Mouse (Mus musculus) myocyte (in vitro differentiated cells): Measurements from ENCODE around the gene Il27. TPM values are rescaled to one million over a fixed set of nuclear protein-coding genes. Genes with fewer than 3 reads are reported as not detected.

Source experiments
- H3K27me3 ChIP-seq: one replicate; pipeline ENCODE4 v1.6.1; 2011; ENCODE audit not compliant: control insufficient read depth, insufficient read depth, insufficient read length
- H3K36me3 ChIP-seq: one replicate; pipeline ENCODE4 v1.6.1; 2011; ENCODE audit not compliant: control insufficient read depth, insufficient read depth
- H3K4me2 ChIP-seq: one replicate; pipeline ENCODE4 v1.6.1; 2011; ENCODE audit warnings: low read depth, control low read depth
- H3K4me3 ChIP-seq: one replicate; pipeline ENCODE4 v1.5.1; 2011; ENCODE audit warnings: mild to moderate bottlenecking, control low read depth, moderate library complexity
- H3K79me2 ChIP-seq: one replicate; pipeline ENCODE4 v1.6.1; 2011; ENCODE audit not compliant: control insufficient read depth, insufficient read depth
- H3ac ChIP-seq: one replicate; pipeline ENCODE4 v1.6.1; 2011; ENCODE audit not compliant: control insufficient read depth, insufficient read length
- CEBPB ChIP-seq: IDR thresholded peaks from 2 replicates; pipeline ENCODE4 v1.6.1; 2011; ENCODE audit warnings: mild to moderate bottlenecking, moderate library complexity; ENCODE audit not compliant: poor library complexity, insufficient read depth, severe bottlenecking
- E2F4 ChIP-seq: IDR thresholded peaks from one replicate; pipeline ENCODE4 v1.6.1; 2011; ENCODE audit warnings: mild to moderate bottlenecking, control low read depth, moderate library complexity; ENCODE audit not compliant: insufficient read depth
- MAX ChIP-seq: IDR thresholded peaks from one replicate; pipeline ENCODE4 v1.6.1; 2011; ENCODE audit warnings: low read depth, mild to moderate bottlenecking, control low read depth
- MYOD1 ChIP-seq, 3 experiments: IDR thresholded peaks; one replicate each; pipeline ENCODE4 v1.6.1; 2011; ENCODE audit warnings: control low read depth in 2 of 3, low read depth in 2 of 3, mild to moderate bottlenecking in 2 of 3, moderate library complexity in 1 of 3; ENCODE audit not compliant: insufficient read length in 2 of 3, control insufficient read depth in 1 of 3
- MYOG ChIP-seq, 3 experiments: IDR thresholded peaks; one replicate each; pipeline ENCODE4 v1.6.1; 2011; ENCODE audit warnings: control low read depth in 2 of 3, low read depth in 2 of 3, mild to moderate bottlenecking in 2 of 3; ENCODE audit not compliant: insufficient read length in 2 of 3, control insufficient read depth in 1 of 3, insufficient read depth in 1 of 3
- POLR2A ChIP-seq: IDR thresholded peaks from one replicate; pipeline ENCODE4 v1.6.1; 2011; ENCODE audit warnings: low read depth, mild to moderate bottlenecking, control low read depth, moderate library complexity; ENCODE audit not compliant: insufficient read length
- POLR2AphosphoS2 ChIP-seq: IDR thresholded peaks from one replicate; pipeline ENCODE4 v1.6.1; 2011; ENCODE audit warnings: low read depth, control low read depth; ENCODE audit not compliant: insufficient read length
- REST ChIP-seq: IDR thresholded peaks from one replicate; pipeline ENCODE4 v1.6.1; 2011; ENCODE audit warnings: mild to moderate bottlenecking, control low read depth, moderate library complexity; ENCODE audit not compliant: insufficient read depth, insufficient read length
- SRF ChIP-seq: IDR thresholded peaks from one replicate; pipeline ENCODE4 v1.6.1; 2011; ENCODE audit warnings: low read depth; ENCODE audit not compliant: control insufficient read depth, insufficient read length
- TCF12 ChIP-seq: IDR thresholded peaks from one replicate; pipeline ENCODE4 v1.6.1; 2011; ENCODE audit warnings: mild to moderate bottlenecking, control low read depth; ENCODE audit not compliant: poor library complexity, insufficient read depth, severe bottlenecking
- TCF3 ChIP-seq: IDR thresholded peaks from one replicate; pipeline ENCODE4 v1.6.1; 2011; ENCODE audit warnings: low read depth, control low read depth; ENCODE audit not compliant: insufficient read length
- USF1 ChIP-seq: IDR thresholded peaks from one replicate; pipeline ENCODE4 v1.6.1; 2011; ENCODE audit warnings: low read depth, mild to moderate bottlenecking, control low read depth, moderate library complexity
- polyA plus RNA-seq: library from polyadenylated mRNA; unstranded; fragments of >200 nt; fragmentation: generic; extraction: Trizol; gene quantifications from one replicate; pipeline ENCODE4 v1.2.1, GENCODE M21; 2012; ENCODE audit warnings: missing spikeins

The Il27 gene
- polyA plus RNA-seq, 1 experiment = not detected

- H3K4me2 ChIP-seq = peak overlapping the region; percentile 64
- peak overlapping the region; percentile 53 for H3ac ChIP-seq
- H3K36me3 ChIP-seq = peaks cover 22% of the 10 kb centered on the region
- peaks cover 24% of the 10 kb centered on the region for H3K79me2 ChIP-seq
- no peaks in the 10 kb centered on the region for H3K27me3 ChIP-seq
- TF ChIP-seq POLR2A (no peak), CEBPB (no peak), REST (no peak), SRF (no peak), MYOD1 (IDR thresholded peaks at IDR 0.05; ENCODE audit: control insufficient read depth in 1 of 3, insufficient read length in 2 of 3, low read depth in 2 of 3) (no peak), MAX (no peak), E2F4 (no peak), TCF3 (no peak), POLR2AphosphoS2 (no peak)
- H3K4me3 ChIP-seq = peak overlapping the region; percentile 97
These were observed 31.3 kb upstream of the Il27 start for GRCm38 (mm10) chr7:126625807-126626600.

- peaks cover 28% of the 10 kb centered on the region for H3K36me3 ChIP-seq
- peak overlapping the region; percentile 96 for H3K4me2 ChIP-seq
- peak overlapping the region; percentile 97 for H3K4me3 ChIP-seq
- TF ChIP-seq SRF = peak; percentile 38
- peak; percentile 48 to 95 (median 66) for TF ChIP-seq MYOG (IDR thresholded peaks at IDR 0.05; ENCODE audit: control insufficient read depth in 1 of 3, insufficient read depth in 1 of 3, insufficient read length in 2 of 3, low read depth in 2 of 3)
- no peak for TF ChIP-seq E2F4
- peak; percentile 38 for TF ChIP-seq USF1
- peak in 2 of 3 experiments; percentile 85 to 92 for TF ChIP-seq MYOD1 (IDR thresholded peaks at IDR 0.05; ENCODE audit: control insufficient read depth in 1 of 3, insufficient read length in 2 of 3, low read depth in 2 of 3)
- TF ChIP-seq TCF12 = peak; percentile 69
- no peak for TF ChIP-seq REST
- no peak for TF ChIP-seq TCF3
- TF ChIP-seq POLR2A = peak; percentile 96
- TF ChIP-seq MAX = peak; percentile 78
- peak; percentile 100 for TF ChIP-seq POLR2AphosphoS2
- peak; percentile 92 for TF ChIP-seq CEBPB
- H3ac ChIP-seq = peak overlapping the region; percentile 53
- no peaks in the 10 kb centered on the region for H3K27me3 ChIP-seq
- H3K79me2 ChIP-seq = peaks cover 24% of the 10 kb centered on the region
These were observed 30.6 kb upstream of the Il27 start for GRCm38 (mm10) chr7:126625369-126625768.

- peak overlapping the region; percentile 97 for H3K4me3 ChIP-seq
- peaks cover 24% of the 10 kb centered on the region for H3K79me2 ChIP-seq
- no peak for TF ChIP-seq TCF3
- TF ChIP-seq POLR2A = peak; percentile 39
- no peak for TF ChIP-seq CEBPB
- peak overlapping the region; percentile 96 for H3K4me2 ChIP-seq
- peaks cover 28% of the 10 kb centered on the region for H3K36me3 ChIP-seq
- H3ac ChIP-seq = peak overlapping the region; percentile 53
- H3K27me3 ChIP-seq = no peaks in the 10 kb centered on the region
These were observed 30.0 kb upstream of the Il27 start for GRCm38 (mm10) chr7:126624774-126625173.

- H3K4me3 ChIP-seq = peak overlapping the region; percentile 97
- peaks cover 28% of the 10 kb centered on the region for H3K36me3 ChIP-seq
- H3K4me2 ChIP-seq = peak overlapping the region; percentile 96
- peaks cover 24% of the 10 kb centered on the region for H3K79me2 ChIP-seq
- TF ChIP-seq E2F4 (no peak), TCF12 (no peak), CEBPB (no peak), REST (no peak), USF1 (no peak), POLR2AphosphoS2 (no peak), POLR2A (no peak), MYOD1 (IDR thresholded peaks at IDR 0.05; ENCODE audit: control insufficient read depth in 1 of 3, insufficient read length in 2 of 3, low read depth in 2 of 3) (no peak), MAX (no peak)
- H3ac ChIP-seq = no peak overlapping the region
- H3K27me3 ChIP-seq = no peaks in the 10 kb centered on the region
These were observed 28.6 kb upstream of the Il27 start for GRCm38 (mm10) chr7:126623381-126623780.
